Mouse (Mus musculus) B cell, adult (primary cell): ENCODE results near the gene Etfa. TPM values are rescaled to one million over a fixed set of nuclear protein-coding genes. Genes with fewer than 3 reads are reported as not detected.

Experiments used
- total RNA-seq: library from RNA; stranded (reverse); gene quantifications from 4 replicates; pipeline ENCODE4 v1.2.4, GENCODE M21; 2023; ENCODE audit not compliant: inconsistent age

Etfa gene
- 35.9 to 45.0 TPM (median 42.3 TPM) in 4 replicates for total RNA-seq

GRCm38 (mm10) chr9:55512027-55512543, at the start of gene Etfa:
Etfa (minus strand) TSS chr9:55512243.

DNA sequence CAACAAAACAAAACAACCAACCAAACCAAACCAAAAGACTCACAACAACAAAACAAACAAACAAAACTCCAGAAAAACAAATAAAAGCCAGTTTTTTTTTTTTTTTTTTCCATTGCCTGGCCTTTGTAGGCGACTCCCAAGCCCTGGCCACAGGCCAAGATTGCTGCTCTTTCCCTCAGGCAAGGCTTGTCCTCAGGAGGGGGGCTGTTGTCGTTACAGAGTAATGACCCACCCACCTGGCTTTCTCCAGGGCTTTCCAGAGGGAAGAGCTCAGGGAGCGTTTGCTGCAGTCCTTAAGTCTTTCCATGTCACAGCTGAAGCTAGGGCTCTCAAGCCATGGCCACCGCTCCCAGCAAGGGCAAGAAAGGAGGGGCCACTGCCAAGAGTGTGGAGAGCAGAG, 26.3 kb upstream of the Etfa start, which contains the start of gene Isl2:
Gene Isl2, plus strand, starts transcription at position 296 of the 400 bp plus-strand sequence.

Other genes starting within 250 kb of the Etfa start
- 0.55 to 1.4 TPM (median 0.98 TPM) in 4 replicates for gene Nrg4, start 185.4 kb downstream of the Etfa start, total RNA-seq
- gene Tmem266, start 185.3 kb downstream of the Etfa start, total RNA-seq: not detected in 4 replicates
- not detected in 4 replicates for gene Isl2, start 26.4 kb upstream of the Etfa start, total RNA-seq